Mouse (Mus musculus) bone marrow, adult 2 months (tissue): Measurements from ENCODE around the gene Tmem182.

Source experiments
- CTCF ChIP-seq: fragments of 200-500 bp; IDR thresholded peaks from 2 replicates; pipeline ENCODE4 v1.5.1; 2011; ENCODE audit warnings: low read length, control low read depth; ENCODE audit not compliant: control insufficient read depth, insufficient read depth
- POLR2A ChIP-seq: fragments of 200-500 bp; IDR thresholded peaks from 2 replicates; pipeline ENCODE4 v1.6.1; 2011; ENCODE audit warnings: low read depth, mild to moderate bottlenecking, control low read depth, low read length, borderline replicate concordance; ENCODE audit not compliant: control insufficient read depth

DNA sequence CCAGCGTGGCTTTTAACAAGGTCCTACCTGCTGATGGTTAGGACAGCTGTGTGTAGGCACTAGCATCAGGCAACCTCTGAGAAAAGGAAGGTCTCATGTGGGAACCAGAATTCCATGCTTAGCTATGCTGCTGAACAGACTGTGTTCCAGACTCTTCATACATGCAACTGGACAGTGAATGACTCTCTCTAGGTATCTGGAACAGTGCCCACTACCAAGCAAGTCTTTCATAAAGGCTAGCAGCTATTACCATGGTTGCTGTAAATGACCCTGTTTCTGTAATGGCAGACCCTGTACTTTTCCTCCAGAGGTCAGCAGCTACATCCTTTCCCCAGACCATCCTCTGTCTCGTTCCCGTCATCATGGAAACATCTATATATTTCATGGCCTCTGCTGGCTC lies 61.7 kb downstream of the Tmem182 start:
- TF ChIP-seq POLR2A = no peak
- TF ChIP-seq CTCF = no peak
